Mouse (Mus musculus): ENCODE measurements around the gene Pcif1.

DNA sequence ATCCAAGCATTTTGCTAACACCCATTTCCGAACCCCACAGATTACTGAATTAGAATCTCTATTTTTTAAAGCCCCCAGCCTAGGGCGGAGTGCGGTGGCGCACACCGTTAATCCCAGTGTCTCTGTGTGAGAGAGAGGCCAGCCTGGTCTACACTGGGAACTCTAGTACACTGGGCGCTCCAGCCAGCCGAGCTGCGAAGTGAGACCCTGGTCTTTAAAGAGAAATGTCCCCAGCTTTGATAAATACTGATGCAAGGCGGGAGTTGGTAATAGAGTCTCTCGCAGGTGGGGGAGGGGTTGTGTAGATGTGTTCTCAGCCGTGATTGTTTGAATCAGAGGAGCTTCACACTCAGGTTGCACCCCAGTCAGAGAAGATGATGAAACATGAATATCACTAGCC, 60.0 kb downstream of the Pcif1 start:
- TF ChIP-seq GATA1 (IDR thresholded peaks at IDR 0.05; ENCODE audit: low read length) (no peak), TAL1 (IDR thresholded peaks at IDR 0.05; ENCODE audit: low read length) (no peak)

Data from erythroblast, embryonic 14.5 days (primary cell).